Mouse (Mus musculus) erythroblast, embryonic 14.5 days (primary cell): ENCODE measurements around the gene Dip2c.

Source experiments
- GATA1 ChIP-seq: IDR thresholded peaks from 2 replicates; pipeline ENCODE4 v1.6.1; 2012; ENCODE audit warnings: low read length, inconsistent platforms, mixed read lengths
- TAL1 ChIP-seq: IDR thresholded peaks from 3 replicates; pipeline ENCODE4 v1.6.1; 2012; ENCODE audit warnings: low read length, inconsistent platforms, mixed read lengths

- TF ChIP-seq GATA1: no peak
- TF ChIP-seq TAL1: no peak
These were observed 53.1 kb downstream of the Dip2c start for GRCm38 (mm10) chr13:9329307-9329915.
